Mouse (Mus musculus) erythroblast, adult 5-6 weeks (primary cell): ENCODE results near the gene Ceacam3. TPM values are rescaled to one million over a fixed set of nuclear protein-coding genes. Genes with fewer than 3 reads are reported as not detected.
"Not testable (repeated sequence)": the region's sequence is repeated elsewhere in the genome, so short reads cannot be mapped to it uniquely, and the experiment has no call there.

Experiments used
- ATAC-seq: replicated peaks from 2 replicates; pipeline ENCODE4 v1.8.0; 2016; ENCODE audit warnings: moderate number of reproducible peaks, mild to moderate bottlenecking, moderate TSS enrichment, inconsistent platforms; ENCODE audit not compliant: poor library complexity, low FRiP score, severe bottlenecking
- total RNA-seq, 2 experiments: library from RNA; stranded (forward) in 1 of 2; stranded (reverse) in 1 of 2; fragments of 150-400 nt in 1 of 2; fragments of 200-764, 138-1000 nt in 1 of 2; gene quantifications; 2 replicates each; pipeline versions ENCODE4 v1.2.3 to v1.2.4; 2015 to 2017; ENCODE audit warnings: low replicate concordance in 2 of 2

Ceacam3 gene
- not detected in 2 replicates for total RNA-seq (2015; ENCODE audit: low replicate concordance)
- 0.28 TPM in 1 of 2 replicates, not detected in the other for total RNA-seq (2017; ENCODE audit: low replicate concordance)

DNA sequence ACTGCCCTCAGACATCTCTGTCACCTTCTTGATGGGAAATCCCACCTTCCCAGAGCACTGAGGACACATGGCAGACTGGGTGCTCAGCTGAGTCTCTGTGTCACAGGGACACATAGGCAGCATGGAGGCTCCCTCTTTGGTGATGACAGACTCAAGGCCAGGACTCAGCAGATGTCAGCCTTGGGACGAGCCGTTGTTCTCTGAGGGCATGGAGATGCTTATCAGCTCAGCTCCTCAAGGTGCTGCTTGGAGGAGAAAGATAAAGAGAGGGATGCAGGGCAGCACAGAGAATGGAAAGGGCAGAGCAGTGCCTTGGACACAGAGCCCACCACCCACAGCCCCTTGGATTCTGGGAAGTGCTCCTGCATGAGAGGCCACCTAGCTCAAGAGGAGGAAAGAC, at the start of gene Ceacam3:
TSS of gene Ceacam3 (plus strand) at position 352 of the 400 bp plus-strand sequence.
- no peak for ATAC-seq

DNA sequence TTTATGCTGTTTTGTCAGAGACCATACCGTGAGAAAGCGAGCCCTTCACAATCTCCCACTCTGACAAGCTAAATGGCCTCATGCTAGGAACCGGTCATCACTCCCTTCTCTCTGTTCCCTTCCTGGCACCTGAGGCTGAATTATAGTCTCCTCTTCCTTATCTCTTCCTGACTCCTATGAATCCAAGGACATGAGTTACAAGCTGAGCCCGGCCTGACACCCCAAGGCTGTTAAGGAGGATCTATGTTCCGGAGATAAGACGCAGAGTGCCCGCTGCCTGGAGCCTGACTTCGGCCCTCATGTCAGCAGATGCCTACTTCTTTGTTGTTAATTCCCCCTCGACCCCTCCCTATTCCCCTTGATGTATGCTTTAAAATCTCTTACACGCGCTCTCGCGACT, 48.5 kb upstream of the Ceacam3 start:
- not testable (repeated sequence) for ATAC-seq

DNA sequence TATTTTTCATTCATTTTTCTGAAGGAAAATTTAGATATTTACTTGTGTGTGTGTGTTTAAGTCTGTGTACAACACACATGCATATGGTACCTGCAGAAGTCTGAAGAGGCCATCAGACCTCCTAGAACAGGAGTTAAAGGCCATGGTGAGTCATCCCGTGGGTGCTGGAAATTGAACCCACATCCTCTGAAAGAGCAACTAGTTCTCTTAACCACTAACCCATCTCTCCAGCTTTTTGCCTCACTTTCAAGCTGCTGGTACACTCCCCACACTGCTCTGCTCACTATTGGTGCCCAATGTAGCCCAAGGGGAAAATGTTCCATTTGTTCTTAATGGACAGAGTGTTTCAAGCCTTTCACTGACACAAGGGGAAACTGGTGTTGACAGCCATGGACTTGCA, 14.8 kb upstream of the Ceacam3 start:
- no peak for ATAC-seq

DNA sequence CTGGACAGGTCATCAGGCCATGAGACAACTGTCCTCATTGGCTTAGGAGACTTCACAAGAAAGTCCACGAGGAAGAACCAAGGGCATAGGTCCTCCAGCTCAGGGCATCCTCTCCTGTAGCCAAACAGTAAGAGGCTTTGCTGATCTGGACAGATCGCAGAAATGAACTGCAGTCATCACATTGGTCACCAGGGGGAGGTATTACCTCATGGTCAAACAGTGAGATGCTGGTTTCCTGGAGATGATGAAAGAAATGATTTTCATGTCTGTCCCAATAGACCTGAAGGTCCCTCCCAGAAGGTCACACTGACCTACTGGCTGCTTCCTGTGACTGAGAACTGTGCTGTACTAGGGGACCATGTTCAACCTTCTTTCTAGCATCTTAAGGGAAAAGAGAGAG, 5.6 kb downstream of the Ceacam3 start:
- ATAC-seq: no peak

DNA sequence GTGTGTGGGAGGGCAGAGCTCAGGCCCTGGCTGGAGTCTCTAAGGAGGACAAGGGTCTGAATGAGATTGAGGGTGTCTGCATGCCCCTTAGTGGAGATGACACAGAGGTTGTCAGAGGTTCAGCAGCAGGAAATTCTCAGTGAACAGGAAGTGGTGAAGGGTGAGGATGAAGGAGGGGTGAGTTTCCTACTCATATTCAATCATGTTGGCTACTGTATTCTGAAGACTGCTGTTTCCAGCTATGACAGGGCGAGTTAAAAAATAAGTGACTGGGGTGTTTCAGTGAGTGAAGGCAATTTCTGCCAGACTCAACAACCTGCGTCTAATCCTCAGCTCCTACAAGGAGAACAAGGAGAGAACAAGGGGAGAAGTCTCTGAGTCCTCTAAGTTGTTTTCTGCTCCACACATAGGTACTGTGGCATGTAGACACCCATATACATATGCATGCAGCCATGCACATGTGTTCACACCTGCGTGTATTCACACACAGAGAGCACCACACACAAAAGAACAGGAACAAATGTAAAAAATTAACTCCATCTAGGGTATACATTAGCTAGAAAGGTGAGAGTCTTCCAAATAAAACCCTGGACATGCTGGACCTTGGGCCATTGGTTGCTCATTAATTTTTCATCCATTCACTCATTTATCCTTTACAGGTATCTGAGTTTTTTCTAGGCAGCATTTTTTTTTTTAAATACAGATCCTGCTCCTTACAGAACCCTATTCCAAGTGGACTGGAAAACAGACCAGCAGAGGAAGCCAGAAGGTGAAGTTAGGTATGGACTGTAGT, 7.0 kb downstream of the Ceacam3 start:
- ATAC-seq: no peak

DNA sequence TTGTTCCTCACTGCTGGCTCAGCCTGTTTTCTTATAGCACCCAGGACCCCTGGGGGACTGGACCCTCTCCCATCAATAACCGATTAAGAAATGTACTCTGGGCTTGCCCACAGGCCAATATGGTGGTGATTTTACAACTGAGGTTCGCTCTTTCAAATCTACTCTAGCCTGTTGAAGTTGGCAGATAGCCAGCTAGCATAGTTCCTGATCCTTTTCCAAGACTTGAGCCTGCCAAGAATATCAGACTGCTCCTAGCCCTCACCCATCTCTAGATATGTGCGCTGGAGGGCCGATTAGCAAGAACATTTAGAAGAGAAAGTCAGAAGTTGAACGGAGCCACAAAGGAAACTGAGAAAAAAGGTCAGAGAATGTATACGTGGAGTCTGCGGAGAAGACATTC, 8.9 kb downstream of the Ceacam3 start:
- no peak for ATAC-seq

DNA sequence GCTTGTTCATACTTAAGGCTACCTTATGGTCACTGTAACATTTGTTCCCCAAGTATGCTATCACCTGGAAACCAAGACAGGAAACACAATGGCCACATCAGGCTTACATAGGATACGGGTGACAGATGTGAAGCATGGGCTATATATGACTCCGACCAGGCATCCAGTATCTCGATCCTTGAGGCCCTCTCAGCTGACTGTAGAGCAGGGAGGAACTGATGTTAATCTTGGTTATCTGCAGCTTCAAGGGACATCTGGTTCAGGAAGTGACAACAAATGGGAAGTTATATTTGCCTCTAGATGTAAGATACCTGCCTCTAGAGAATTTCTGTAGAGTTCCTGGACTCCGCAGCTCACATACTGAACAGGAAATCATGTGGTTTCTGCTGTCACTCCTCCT, 21.7 kb downstream of the Ceacam3 start:
- ATAC-seq: no peak

DNA sequence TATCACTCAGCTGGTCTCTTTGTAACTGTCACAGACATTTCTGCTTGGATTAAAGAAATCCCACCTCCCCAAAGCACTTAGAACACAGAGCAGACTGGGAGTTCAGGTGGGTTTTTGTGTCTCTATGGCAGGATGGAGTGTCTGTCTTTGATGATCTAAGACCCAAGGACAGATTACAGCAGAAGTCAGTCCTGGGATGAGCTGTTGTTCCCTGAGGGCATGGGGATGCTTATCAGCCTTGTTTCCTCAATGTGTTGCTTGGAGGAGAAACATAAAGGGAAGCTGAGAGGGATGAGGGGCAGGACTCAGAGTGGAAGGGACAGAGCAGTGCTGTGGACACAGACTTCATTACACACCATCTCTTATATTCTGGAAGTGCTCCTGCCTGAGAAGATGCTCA, 53.1 kb downstream of the Ceacam3 start, which contains the start of gene Psg29:
TSS of gene Psg29 (plus strand) at position 301 of the 400 bp plus-strand sequence.
- no peak for ATAC-seq

DNA sequence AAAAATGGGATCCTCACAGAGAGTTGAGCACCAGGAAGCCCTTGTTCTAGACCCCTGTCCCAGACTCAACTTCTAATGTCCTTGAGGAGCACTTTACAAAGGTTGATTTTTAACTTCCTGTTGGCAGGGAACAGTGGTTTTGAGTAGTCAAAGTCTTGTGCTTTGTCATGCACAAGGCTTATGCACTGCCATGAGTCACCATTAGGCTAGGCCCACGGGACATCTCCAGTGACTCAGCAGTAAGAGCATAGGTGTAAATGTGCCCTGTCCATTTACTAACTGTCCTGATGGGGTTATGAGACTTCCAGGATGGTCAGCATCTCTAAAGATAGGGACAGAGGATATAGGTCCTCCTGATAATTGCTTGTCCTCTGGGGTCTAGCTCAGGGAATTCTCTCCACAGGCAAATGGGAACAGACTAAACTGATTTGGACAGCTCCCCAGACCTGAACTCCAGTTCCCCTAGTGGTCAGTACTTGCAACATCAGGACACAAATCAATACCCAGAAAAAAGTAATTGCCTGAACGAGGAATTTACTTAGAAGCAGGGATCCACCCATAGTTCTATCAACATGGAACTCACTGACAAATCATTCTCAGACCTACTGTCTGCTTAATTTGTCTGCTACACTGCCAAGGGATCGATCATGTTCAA, 55.6 kb downstream of the Ceacam3 start:
- ATAC-seq: no peak

Other genes with a start within 250 kb of the Ceacam3 start
- gene Ptgir, start 243.8 kb upstream of the Ceacam3 start, total RNA-seq (2015; ENCODE audit: low replicate concordance): 1.3 and 6.7 TPM in 2 replicates
- 1.5 and 1.8 TPM in 2 replicates for gene Ptgir, start 243.8 kb upstream of the Ceacam3 start, total RNA-seq (2017; ENCODE audit: low replicate concordance)
- gene Calm3, start 226.2 kb upstream of the Ceacam3 start, total RNA-seq (2015; ENCODE audit: low replicate concordance): 41.1 and 44.1 TPM in 2 replicates
- gene Calm3, start 226.2 kb upstream of the Ceacam3 start, total RNA-seq (2017; ENCODE audit: low replicate concordance): 157 and 162 TPM in 2 replicates
- gene Pnmal2, start 205.6 kb upstream of the Ceacam3 start, total RNA-seq (2015; ENCODE audit: low replicate concordance): not detected in 2 replicates
- gene Pnmal2, start 205.6 kb upstream of the Ceacam3 start, total RNA-seq (2017; ENCODE audit: low replicate concordance): not detected in 2 replicates
- not detected in 2 replicates for gene Pnmal1, start 190.6 kb upstream of the Ceacam3 start, total RNA-seq (2015; ENCODE audit: low replicate concordance)
- not detected in 2 replicates for gene Pnmal1, start 190.6 kb upstream of the Ceacam3 start, total RNA-seq (2017; ENCODE audit: low replicate concordance)
- gene Gm42372, start 167.2 kb upstream of the Ceacam3 start, total RNA-seq (2015; ENCODE audit: low replicate concordance): not detected in 2 replicates
- gene Gm42372, start 167.2 kb upstream of the Ceacam3 start, total RNA-seq (2017; ENCODE audit: low replicate concordance): 0.28 TPM in 1 of 2 replicates, not detected in the other
- 0.19 TPM in 1 of 2 replicates, not detected in the other for gene Ccdc8, start 157.6 kb upstream of the Ceacam3 start, total RNA-seq (2015; ENCODE audit: low replicate concordance)
- 0.14 and 1.0 TPM in 2 replicates for gene Ccdc8, start 157.6 kb upstream of the Ceacam3 start, total RNA-seq (2017; ENCODE audit: low replicate concordance)
- 14.0 and 21.3 TPM in 2 replicates for gene Ppp5c, start 122.4 kb upstream of the Ceacam3 start, total RNA-seq (2015; ENCODE audit: low replicate concordance)
- 10.6 and 18.9 TPM in 2 replicates for gene Ppp5c, start 122.4 kb upstream of the Ceacam3 start, total RNA-seq (2017; ENCODE audit: low replicate concordance)
- 0.42 and 0.58 TPM in 2 replicates for gene Hif3a, start 87.9 kb upstream of the Ceacam3 start, total RNA-seq (2015; ENCODE audit: low replicate concordance)
- 0.17 TPM in 1 of 2 replicates, not detected in the other for gene Hif3a, start 87.9 kb upstream of the Ceacam3 start, total RNA-seq (2017; ENCODE audit: low replicate concordance)
- not detected in 2 replicates for gene Psg16, start 76.2 kb upstream of the Ceacam3 start, total RNA-seq (2015; ENCODE audit: low replicate concordance)
- not detected in 2 replicates for gene Psg16, start 76.2 kb upstream of the Ceacam3 start, total RNA-seq (2017; ENCODE audit: low replicate concordance)
- gene Psg29, start 53.2 kb downstream of the Ceacam3 start, total RNA-seq (2015; ENCODE audit: low replicate concordance): not detected in 2 replicates
- gene Psg29, start 53.2 kb downstream of the Ceacam3 start, total RNA-seq (2017; ENCODE audit: low replicate concordance): not detected in 2 replicates